Mouse (Mus musculus) C2C12 (cell line): ENCODE measurements around the gene Rufy4. TPM values are rescaled to one million over a fixed set of nuclear protein-coding genes. Genes with fewer than 3 reads are reported as not detected.
A peak's percentile ranks its signal among the peaks of the same experiment; 100 is the strongest.

Experiments used
- H3K27me3 ChIP-seq: one replicate; pipeline ENCODE4 v1.6.1; 2011; ENCODE audit not compliant: control insufficient read depth, insufficient read depth, insufficient read length
- H3K36me3 ChIP-seq: one replicate; pipeline ENCODE4 v1.6.1; 2011; ENCODE audit not compliant: control insufficient read depth, insufficient read depth
- H3K4me3 ChIP-seq: one replicate; pipeline ENCODE4 v1.5.1; 2011; ENCODE audit warnings: mild to moderate bottlenecking, control low read depth; ENCODE audit not compliant: poor library complexity, insufficient read depth, severe bottlenecking
- H3K79me2 ChIP-seq: one replicate; pipeline ENCODE4 v1.6.1; 2011; ENCODE audit not compliant: control insufficient read depth, insufficient read depth
- H3K79me3 ChIP-seq: one replicate; pipeline ENCODE4 v1.6.1; 2011; ENCODE audit warnings: low read depth, control low read depth
- H3ac ChIP-seq: one replicate; pipeline ENCODE3; 2011; ENCODE audit warnings: low read depth; ENCODE audit not compliant: control insufficient read depth, insufficient read length
- CEBPB ChIP-seq: IDR thresholded peaks from one replicate; pipeline ENCODE4 v1.6.1; 2011; ENCODE audit warnings: low read depth, mild to moderate bottlenecking, control low read depth, moderate library complexity
- CTCF ChIP-seq: IDR thresholded peaks from one replicate; pipeline ENCODE4 v1.5.1; 2011; ENCODE audit not compliant: control insufficient read depth, insufficient read depth, insufficient read length
- FOSL1 ChIP-seq: IDR thresholded peaks from one replicate; pipeline ENCODE4 v1.8.0; 2011; ENCODE audit warnings: mild to moderate bottlenecking, low read length; ENCODE audit not compliant: poor library complexity, insufficient read depth, severe bottlenecking
- MAX ChIP-seq: IDR thresholded peaks from one replicate; pipeline ENCODE4 v1.6.1; 2011; ENCODE audit warnings: mild to moderate bottlenecking, control low read depth
- MYOD1 ChIP-seq: IDR thresholded peaks from one replicate; pipeline ENCODE4 v1.6.1; 2011; ENCODE audit warnings: low read depth; ENCODE audit not compliant: control insufficient read depth, insufficient read length
- MYOG ChIP-seq: IDR thresholded peaks from one replicate; pipeline ENCODE4 v1.6.1; 2011; ENCODE audit not compliant: control insufficient read depth, insufficient read length; ENCODE audit errors: extremely low read depth
- USF1 ChIP-seq: IDR thresholded peaks from one replicate; pipeline ENCODE4 v1.6.1; 2011; ENCODE audit warnings: low read depth, mild to moderate bottlenecking, control low read depth, moderate library complexity
- polyA plus RNA-seq: library from polyadenylated mRNA; unstranded; fragments of >200 nt; fragmentation: generic; extraction: Trizol; gene quantifications from one replicate; pipeline ENCODE4 v1.2.1, GENCODE M21; 2012; ENCODE audit warnings: missing spikeins

The Rufy4 gene
- polyA plus RNA-seq, 1 experiment, result 0.05 TPM

GRCm38 (mm10) chr1:74092242-74092641 lies 33.1 kb upstream of the Rufy4 start:
- H3K27me3 ChIP-seq, result no peaks in the 10 kb centered on the region
- no peaks in the 10 kb centered on the region for H3K36me3 ChIP-seq
- H3K79me3 ChIP-seq, result no peaks in the 10 kb centered on the region
- no peak overlapping the region for H3K4me3 ChIP-seq
- TF ChIP-seq CTCF (no peak), CEBPB (no peak), USF1 (no peak), FOSL1 (no peak), MYOG (no peak), MYOD1 (no peak)
- no peaks in the 10 kb centered on the region for H3K79me2 ChIP-seq
- no peak overlapping the region for H3ac ChIP-seq

- Histone ChIP-seq H3K27me3 (peaks cover 4% of the 10 kb centered on the region), H3ac (no peak overlapping the region), H3K79me3 (no peaks in the 10 kb centered on the region), H3K4me3 (no peak overlapping the region), H3K36me3 (no peaks in the 10 kb centered on the region), H3K79me2 (no peaks in the 10 kb centered on the region)
- TF ChIP-seq MYOD1 (no peak), FOSL1 (no peak), USF1 (no peak), MAX (no peak)
These were observed 31.9 kb upstream of the Rufy4 start for GRCm38 (mm10) chr1:74093447-74093846.

- TF ChIP-seq USF1 (no peak), CEBPB (no peak), MAX (no peak), MYOD1 (no peak), MYOG (no peak), CTCF (no peak), FOSL1 (no peak)
- no peaks in the 10 kb centered on the region for H3K79me3 ChIP-seq
- H3ac ChIP-seq, result no peak overlapping the region
- peaks cover 16% of the 10 kb centered on the region for H3K27me3 ChIP-seq
- no peak overlapping the region for H3K4me3 ChIP-seq
- no peaks in the 10 kb centered on the region for H3K79me2 ChIP-seq
- H3K36me3 ChIP-seq, result no peaks in the 10 kb centered on the region
These were observed 30.7 kb upstream of the Rufy4 start for GRCm38 (mm10) chr1:74094497-74095270.

- H3K79me3 ChIP-seq, result no peaks in the 10 kb centered on the region
- TF ChIP-seq MAX (no peak), CTCF (no peak)
- H3K27me3 ChIP-seq, result peaks cover 22% of the 10 kb centered on the region
- H3K36me3 ChIP-seq, result no peaks in the 10 kb centered on the region
- H3K79me2 ChIP-seq, result no peaks in the 10 kb centered on the region
- H3K4me3 ChIP-seq, result no peak overlapping the region
- no peak overlapping the region for H3ac ChIP-seq
These were observed 30.0 kb upstream of the Rufy4 start for GRCm38 (mm10) chr1:74095296-74095695.

- H3ac ChIP-seq, result no peak overlapping the region
- H3K4me3 ChIP-seq, result no peak overlapping the region
- H3K36me3 ChIP-seq, result no peaks in the 10 kb centered on the region
- no peak for TF ChIP-seq MYOG
- no peak for TF ChIP-seq MAX
- TF ChIP-seq FOSL1, result no peak
- TF ChIP-seq MYOD1, result no peak
- no peak for TF ChIP-seq USF1
- TF ChIP-seq CTCF, result no peak
- no peak for TF ChIP-seq CEBPB
- H3K27me3 ChIP-seq, result peaks cover 22% of the 10 kb centered on the region
- H3K79me2 ChIP-seq, result no peaks in the 10 kb centered on the region
- H3K79me3 ChIP-seq, result no peaks in the 10 kb centered on the region
These were observed 29.6 kb upstream of the Rufy4 start for GRCm38 (mm10) chr1:74095728-74096127.

- H3K27me3 ChIP-seq, result peaks cover 33% of the 10 kb centered on the region
- no peak overlapping the region for H3K4me3 ChIP-seq
- H3K36me3 ChIP-seq, result no peaks in the 10 kb centered on the region
- TF ChIP-seq CEBPB, result no peak
- TF ChIP-seq MAX, result no peak
- TF ChIP-seq USF1, result no peak
- TF ChIP-seq CTCF, result peak; percentile 25
- TF ChIP-seq MYOD1, result no peak
- no peaks in the 10 kb centered on the region for H3K79me3 ChIP-seq
- H3K79me2 ChIP-seq, result no peaks in the 10 kb centered on the region
- H3ac ChIP-seq, result peak overlapping the region; percentile 68
These were observed 27.0 kb upstream of the Rufy4 start for GRCm38 (mm10) chr1:74098004-74099000.
